Mouse (Mus musculus) embryonic facial prominence, embryonic 11.5 days (tissue): ENCODE data around the gene Lrrc27. TPM values are rescaled to one million over a fixed set of nuclear protein-coding genes. Genes with fewer than 3 reads are reported as not detected.

Source experiments
- ATAC-seq: fragments of 200-750 bp; cut with Nextera tagmentation; replicated peaks from 2 replicates; pipeline ENCODE4 v1.8.0; 2017; ENCODE audit warnings: low read depth; ENCODE audit not compliant: insufficient number of reproducible peaks, low FRiP score, low TSS enrichment
- DNase-seq: peaks from one replicate; pipeline ENCODE4 v3.0.0-alpha.2; 2015; ENCODE audit warnings: low spot score
- H3K27ac ChIP-seq: fragments of 300-500 bp; sonication (generic); replicated peaks from 2 replicates; pipeline ENCODE4 v1.5.1; 2014; ENCODE audit warnings: mild to moderate bottlenecking, low read depth, low read length, control low read depth
- H3K27me3 ChIP-seq: fragments of 300-500 bp; sonication (generic); 2 replicates; pipeline ENCODE4 v1.6.1; 2014; ENCODE audit warnings: mild to moderate bottlenecking, low read length, moderate library complexity, mixed read lengths; ENCODE audit not compliant: control insufficient read depth, insufficient read depth
- H3K36me3 ChIP-seq: fragments of 300-500 bp; sonication (generic); replicated peaks from 2 replicates; pipeline ENCODE4 v1.6.1; 2014; ENCODE audit warnings: low read depth, mild to moderate bottlenecking, low read length, moderate library complexity, mixed read lengths; ENCODE audit not compliant: control insufficient read depth, insufficient read depth
- H3K4me1 ChIP-seq: fragments of 300-500 bp; sonication (generic); 2 replicates; pipeline ENCODE4 v1.6.1; 2014; ENCODE audit warnings: low read length, mixed read lengths; ENCODE audit not compliant: control insufficient read depth, insufficient read depth
- H3K4me2 ChIP-seq: fragments of 300-500 bp; sonication (generic); 2 replicates; pipeline ENCODE4 v1.6.1; 2014; ENCODE audit warnings: low read depth, mild to moderate bottlenecking, control low read depth, low read length, moderate library complexity
- H3K4me3 ChIP-seq: fragments of 300-500 bp; sonication (generic); 2 replicates; pipeline ENCODE4 v1.5.1; 2014; ENCODE audit warnings: low read depth, low read length, control low read depth
- H3K9ac ChIP-seq: fragments of 300-500 bp; sonication (generic); replicated peaks from 2 replicates; pipeline ENCODE4 v1.6.1; 2014; ENCODE audit warnings: mild to moderate bottlenecking, control low read depth, low read length
- H3K9me3 ChIP-seq: fragments of 300-500 bp; sonication (generic); replicated peaks from 2 replicates; pipeline ENCODE4 v1.6.1; 2016; ENCODE audit warnings: mild to moderate bottlenecking, low read length, inconsistent platforms, mixed read lengths; ENCODE audit not compliant: control insufficient read depth
- WGBS: fragments of 180-500 bp; shearing (Covaris S2); extraction: QIAGEN DNeasy Blood & Tissue Kit; methylation state at CpG from one replicate; pipeline ENCODE4 v1.1.7; 2014; 5-methylcytosine and 5-hydroxymethylcytosine counted together
- polyA plus RNA-seq: library from polyadenylated mRNA; unstranded; fragments of >200 nt; fragmentation: Nextera tagmentation; extraction: Ambion mirVana; gene quantifications from 2 replicates; pipeline ENCODE4 v1.2.1, GENCODE M21; 2014

The Lrrc27 gene
- polyA plus RNA-seq, 1 experiment from 2014 or later = 5.8 TPM

DNA sequence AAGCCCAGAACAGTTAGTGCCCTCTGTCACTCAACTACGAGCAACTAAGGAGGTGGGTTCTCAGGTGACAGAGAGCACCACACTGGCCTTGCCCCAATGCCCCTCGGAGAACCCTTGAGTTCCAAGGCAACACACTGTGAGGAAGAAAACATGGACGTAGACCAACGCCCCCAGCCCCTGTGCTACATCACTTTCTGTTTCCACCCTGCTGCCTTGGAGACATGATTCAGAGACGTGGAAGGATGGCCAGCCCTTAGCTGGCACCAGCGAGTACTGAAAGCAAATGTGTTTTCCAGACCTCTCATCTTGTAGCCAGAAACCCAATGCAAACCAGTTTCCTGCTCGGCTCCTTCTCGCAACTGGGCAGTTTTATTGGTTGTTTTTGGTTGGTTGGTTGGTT is 26.4 kb upstream of the Lrrc27 start:
- DNase-seq (no peak), ATAC-seq (no peak)
- H3K9ac ChIP-seq = no peak overlapping the region
- H3K36me3 ChIP-seq = no peaks in the 10 kb centered on the region
- no peak overlapping the region for H3K4me2 ChIP-seq
- H3K4me1 ChIP-seq = no peaks in the 10 kb centered on the region; the same call in 1 of the 2 replicates
- no peak overlapping the region for H3K4me3 ChIP-seq
- H3K27ac ChIP-seq = no peak overlapping the region
- 74% methylated on average over 8 of the region's 8 CpGs for WGBS
- peaks cover 21% of the 10 kb centered on the region for H3K27me3 ChIP-seq
- no peaks in the 10 kb centered on the region for H3K9me3 ChIP-seq

DNA sequence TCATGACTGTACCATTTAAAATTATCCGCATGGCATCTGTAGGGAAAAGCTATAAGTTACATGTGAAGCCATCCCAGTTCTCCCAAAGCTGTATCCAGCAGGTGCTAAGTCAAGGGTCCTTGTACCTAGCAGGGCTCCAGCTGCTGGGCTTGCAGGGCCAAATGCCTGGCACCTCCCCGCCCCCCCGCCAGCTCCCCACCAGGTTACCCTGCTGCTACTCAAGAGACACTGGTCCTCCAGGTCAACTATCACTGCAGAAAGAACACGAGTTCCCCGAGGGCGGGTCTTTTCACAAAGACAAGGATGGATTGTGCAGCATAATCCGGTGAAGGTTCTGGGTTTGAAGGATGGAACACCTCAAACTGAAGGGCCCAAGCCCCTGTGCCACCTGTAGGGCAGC is 25.5 kb upstream of the Lrrc27 start:
- H3K27ac ChIP-seq = no peak overlapping the region
- peak overlapping the region; percentile 99; the same call in 1 of the 2 replicates for H3K4me2 ChIP-seq
- WGBS = 29% methylated on average over 7 of the region's 7 CpGs
- H3K4me1 ChIP-seq = no peaks in the 10 kb centered on the region; the same call in 1 of the 2 replicates
- H3K4me3 ChIP-seq = no peak overlapping the region; the same call in 1 of the 2 replicates
- ATAC-seq (no peak), DNase-seq (no peak)
- H3K9ac ChIP-seq = no peak overlapping the region
- H3K27me3 ChIP-seq = peaks cover 21% of the 10 kb centered on the region
- no peaks in the 10 kb centered on the region for H3K36me3 ChIP-seq
- no peaks in the 10 kb centered on the region for H3K9me3 ChIP-seq

- H3K27ac ChIP-seq = no peak overlapping the region
- WGBS = under 1% methylated on average over 92 of the region's 94 CpGs
- peak overlapping the region; percentile 67 for H3K4me3 ChIP-seq
- H3K27me3 ChIP-seq = peaks cover 21% of the 10 kb centered on the region
- peak overlapping the region; percentile 99 for H3K4me2 ChIP-seq
- peak; percentile 98 for ATAC-seq
- H3K9ac ChIP-seq = peak overlapping the region; percentile 56
- no peaks in the 10 kb centered on the region for H3K9me3 ChIP-seq
- no peaks in the 10 kb centered on the region; the same call in 1 of the 2 replicates for H3K4me1 ChIP-seq
- peak; percentile 89 for DNase-seq
- no peaks in the 10 kb centered on the region for H3K36me3 ChIP-seq
Observed at GRCm38 (mm10) chr7:139187771-139188633, 24.8 kb upstream of the Lrrc27 start.

DNA sequence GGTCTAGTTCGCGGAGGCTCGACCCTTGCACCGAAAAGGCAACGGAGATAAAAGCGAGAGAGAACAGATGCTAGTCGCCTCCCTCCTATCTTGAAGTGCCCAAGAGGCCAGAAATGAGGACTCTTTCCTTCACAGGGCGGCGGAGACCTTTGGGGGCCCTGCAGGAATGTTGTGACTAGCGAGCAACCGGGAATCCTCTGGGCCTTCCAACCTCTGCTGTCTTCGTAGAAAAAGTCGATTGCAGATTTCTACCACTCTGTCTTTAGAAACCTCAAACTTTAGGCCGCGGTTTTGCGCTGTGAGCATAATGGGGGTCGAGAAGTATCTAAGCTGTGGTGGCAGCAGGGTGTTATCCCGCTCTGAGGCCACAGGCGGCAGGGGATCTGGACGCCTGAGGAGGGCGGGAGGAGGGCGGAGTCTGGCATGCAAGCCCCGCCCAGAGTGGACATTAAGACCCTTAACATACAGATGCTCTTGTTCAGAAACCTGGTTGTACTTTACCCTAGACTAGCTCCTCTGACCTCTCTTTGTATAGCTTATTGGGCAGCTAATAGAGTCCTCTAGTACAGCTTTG is 24.1 kb upstream of the Lrrc27 start:
- Histone ChIP-seq H3K27me3 (peaks cover 21% of the 10 kb centered on the region), H3K4me2 (peak overlapping the region; percentile 99), H3K27ac (no peak overlapping the region), H3K9me3 (no peaks in the 10 kb centered on the region), H3K9ac (peak overlapping the region; percentile 7; the same call in 1 of the 2 replicates), H3K4me1 (no peaks in the 10 kb centered on the region; the same call in 1 of the 2 replicates), H3K36me3 (no peaks in the 10 kb centered on the region), H3K4me3 (peak overlapping the region; percentile 67)
- 1% methylated on average over 23 of the region's 23 CpGs for WGBS
- DNase-seq (peak; percentile 73), ATAC-seq (peak; percentile 66)

- ATAC-seq (no peak), DNase-seq (no peak)
- Histone ChIP-seq H3K9ac (no peak overlapping the region), H3K36me3 (no peaks in the 10 kb centered on the region), H3K9me3 (no peaks in the 10 kb centered on the region), H3K4me3 (no peak overlapping the region), H3K4me2 (no peak overlapping the region), H3K27ac (no peak overlapping the region), H3K27me3 (peaks cover 21% of the 10 kb centered on the region), H3K4me1 (no peaks in the 10 kb centered on the region; the same call in 1 of the 2 replicates)
- 87% methylated on average over 4 of the region's 4 CpGs for WGBS
Observed at GRCm38 (mm10) chr7:139190616-139191015, 22.2 kb upstream of the Lrrc27 start.

DNA sequence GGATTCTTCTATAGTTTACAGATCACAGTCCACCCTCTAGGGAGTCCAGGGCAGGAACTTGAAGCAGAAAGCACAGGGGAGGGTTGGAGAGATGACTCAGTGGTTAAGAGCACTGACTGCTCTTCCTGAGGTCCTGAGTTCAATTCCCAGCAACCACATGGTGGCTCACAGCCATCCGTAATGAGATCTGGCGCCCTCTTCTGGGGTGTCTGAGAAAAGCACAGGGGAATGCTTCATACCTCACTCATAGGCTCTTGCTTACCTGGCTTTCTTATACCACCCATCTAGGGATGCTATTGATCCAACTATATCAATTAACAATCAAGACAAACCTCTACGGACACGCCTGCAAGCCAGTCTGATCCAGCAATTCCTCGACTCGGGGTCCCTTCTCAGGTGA is 21.2 kb upstream of the Lrrc27 start:
- Histone ChIP-seq H3K27ac (no peak overlapping the region), H3K9ac (no peak overlapping the region), H3K27me3 (peaks cover 14% of the 10 kb centered on the region), H3K4me1 (no peaks in the 10 kb centered on the region; the same call in 1 of the 2 replicates), H3K4me3 (no peak overlapping the region), H3K36me3 (no peaks in the 10 kb centered on the region), H3K9me3 (no peaks in the 10 kb centered on the region), H3K4me2 (no peak overlapping the region)
- DNase-seq = no peak
- no peak for ATAC-seq
- 71% methylated on average over 6 of the region's 6 CpGs for WGBS

- Histone ChIP-seq H3K4me3 (no peak overlapping the region), H3K27ac (no peak overlapping the region), H3K9me3 (no peaks in the 10 kb centered on the region), H3K36me3 (no peaks in the 10 kb centered on the region), H3K4me1 (no peaks in the 10 kb centered on the region), H3K4me2 (no peak overlapping the region), H3K27me3 (no peaks in the 10 kb centered on the region), H3K9ac (no peak overlapping the region)
- DNase-seq (no peak), ATAC-seq (no peak)
- WGBS = 84% methylated on average over 4 of the region's 4 CpGs
Observed at GRCm38 (mm10) chr7:139197022-139197421, 15.8 kb upstream of the Lrrc27 start.

GRCm38 (mm10) chr7:139200108-139200507 is 12.7 kb upstream of the Lrrc27 start:
- WGBS = 35% methylated on average over 7 of the region's 7 CpGs
- H3K36me3 ChIP-seq = no peaks in the 10 kb centered on the region
- DNase-seq (peak; percentile 83), ATAC-seq (peak; percentile 56; the same call in 1 of the 2 replicates)
- no peak overlapping the region for H3K9ac ChIP-seq
- H3K27ac ChIP-seq = no peak overlapping the region
- no peak overlapping the region for H3K4me3 ChIP-seq
- no peaks in the 10 kb centered on the region for H3K9me3 ChIP-seq
- no peaks in the 10 kb centered on the region for H3K4me1 ChIP-seq
- no peak overlapping the region for H3K4me2 ChIP-seq
- H3K27me3 ChIP-seq = no peaks in the 10 kb centered on the region
